Mouse (Mus musculus): Measurements from ENCODE around the gene Rasgef1a. TPM values are rescaled to one million over a fixed set of nuclear protein-coding genes. Genes with fewer than 3 reads are reported as not detected.

Rasgef1a gene
- total and polyA plus RNA-seq, 3 experiments: 0.04 to 0.19 TPM; not detected in 1

GRCm38 (mm10) chr6:118099311-118099802, 88.1 kb downstream of the Rasgef1a start (continued):
- TF ChIP-seq CHD1 (IDR thresholded peaks at IDR 0.05; ENCODE audit: low read depth, low read length): no peak
- TF ChIP-seq CTCF (IDR thresholded peaks at IDR 0.05 in 2 of 3, conservative IDR thresholded peaks at IDR 0.05 in 1 of 3; ENCODE audit: control insufficient read depth in 1 of 3, insufficient read depth in 1 of 3, low read depth in 2 of 3, low read length in 3 of 3, poor library complexity in 1 of 3, severe bottlenecking in 1 of 3): peak in 1 of 3 experiments; percentile 30; a peak in 3 of 6 replicates
- TF ChIP-seq USF2 (IDR thresholded peaks at IDR 0.05; ENCODE audit: borderline replicate concordance in 1 of 2, insufficient read depth in 1 of 2, low read depth in 1 of 2, low read length in 2 of 2): no peak
- no peak for TF ChIP-seq ZKSCAN1 (IDR thresholded peaks at IDR 0.05; ENCODE audit: low read depth, low read length)
- TF ChIP-seq MXI1 (IDR thresholded peaks at IDR 0.05; ENCODE audit: low read depth, low read length): no peak

GRCm38 (mm10) chr6:118111810-118112209, 100.6 kb downstream of the Rasgef1a start:
- DNase-seq (ENCODE audit: low read depth, low spot score): peak; percentile 18
- Histone ChIP-seq H3K79me2 (ENCODE audit: control insufficient read depth, insufficient read depth, low read length, poor library complexity) (no peaks in the 10 kb centered on the region), H3K4me3 (ENCODE audit: control insufficient read depth in 1 of 2, insufficient read depth in 1 of 2, low read depth in 2 of 2, low read length in 2 of 2) (no peak overlapping the region), H3K36me3 (ENCODE audit: control insufficient read depth in 1 of 2, insufficient read depth in 2 of 2, low read length in 2 of 2) (peaks cover 0 to 19% of the 10 kb centered on the region in 2 experiments; a peak in 2 of 4 replicates), H3K9me3 (replicated peaks; ENCODE audit: insufficient read depth, low read length) (no peaks in the 10 kb centered on the region), H3K9ac (ENCODE audit: control insufficient read depth, low read depth, low read length, poor library complexity, severe bottlenecking) (no peak overlapping the region), H3K27ac (ENCODE audit: control insufficient read depth, low read depth, low read length) (no peak overlapping the region), H3K4me1 (ENCODE audit: control insufficient read depth in 1 of 2, insufficient read depth in 2 of 2, low read length in 2 of 2) (no peaks in the 10 kb centered on the region), H3K27me3 (ENCODE audit: control insufficient read depth in 1 of 2, insufficient read depth in 2 of 2, low read length in 2 of 2) (no peaks in the 10 kb centered on the region)
- TF ChIP-seq SMC3 (IDR thresholded peaks at IDR 0.05; ENCODE audit: low read depth, low read length) (peak; percentile 22; the same call in 1 of the 2 replicates), CTCF (IDR thresholded peaks at IDR 0.05 in 2 of 3, conservative IDR thresholded peaks at IDR 0.05 in 1 of 3; ENCODE audit: control insufficient read depth in 1 of 3, insufficient read depth in 1 of 3, low read depth in 2 of 3, low read length in 3 of 3, poor library complexity in 1 of 3, severe bottlenecking in 1 of 3) (peak in 2 of 3 experiments; percentile 14 to 38; a peak in 3 of 6 replicates), SIN3A (IDR thresholded peaks at IDR 0.05; ENCODE audit: low read length) (no peak)

- Histone ChIP-seq H3K27me3 (ENCODE audit: control insufficient read depth in 1 of 2, insufficient read depth in 2 of 2, low read length in 2 of 2) (no peaks in the 10 kb centered on the region), H3K4me1 (ENCODE audit: control insufficient read depth in 1 of 2, insufficient read depth in 2 of 2, low read length in 2 of 2) (peaks cover 10 to 12% of the 10 kb centered on the region in 2 experiments), H3K79me2 (ENCODE audit: control insufficient read depth, insufficient read depth, low read length, poor library complexity) (no peaks in the 10 kb centered on the region), H3K36me3 (ENCODE audit: control insufficient read depth in 1 of 2, insufficient read depth in 2 of 2, low read length in 2 of 2) (peaks cover 18 to 24% of the 10 kb centered on the region in 2 experiments), H3K4me3 (ENCODE audit: control insufficient read depth in 1 of 2, insufficient read depth in 1 of 2, low read depth in 2 of 2, low read length in 2 of 2) (no peak overlapping the region), H3K27ac (ENCODE audit: control insufficient read depth, low read depth, low read length) (no peak overlapping the region), H3K9me3 (replicated peaks; ENCODE audit: insufficient read depth, low read length) (no peaks in the 10 kb centered on the region), H3K9ac (ENCODE audit: control insufficient read depth, low read depth, low read length, poor library complexity, severe bottlenecking) (no peak overlapping the region)
- DNase-seq (ENCODE audit: low read depth, low spot score): no peak
- TF ChIP-seq ZMIZ1 (IDR thresholded peaks at IDR 0.05; ENCODE audit: low read depth, low read length) (no peak), NELFE (IDR thresholded peaks at IDR 0.05; ENCODE audit: low read depth, low read length) (no peak), MEF2A (IDR thresholded peaks at IDR 0.05; ENCODE audit: extremely low read depth, insufficient replicate concordance, low read depth, low read length, poor library complexity, severe bottlenecking) (no peak), HCFC1 (IDR thresholded peaks at IDR 0.05; ENCODE audit: low read depth, low read length) (no peak), GABPA (IDR thresholded peaks at IDR 0.05; ENCODE audit: low read depth, low read length) (no peak), ZC3H11A (IDR thresholded peaks at IDR 0.05; ENCODE audit: low read depth, low read length) (no peak)
Observed at GRCm38 (mm10) chr6:118122767-118123166, 111.5 kb downstream of the Rasgef1a start.
